Mouse (Mus musculus) neural tube, embryonic 13.5 days (tissue): ENCODE results near the gene Fez2. TPM values are rescaled to one million over a fixed set of nuclear protein-coding genes. Genes with fewer than 3 reads are reported as not detected.

ENCODE experiments used
- ATAC-seq: fragments of 200-750 bp; cut with Nextera tagmentation; 2 replicates; pipeline ENCODE4 v1.8.0; 2017; ENCODE audit warnings: low read depth, mild to moderate bottlenecking, moderate TSS enrichment, moderate library complexity
- H3K27ac ChIP-seq: fragments of 300-500 bp; sonication (generic); replicated peaks from 2 replicates; pipeline ENCODE4 v1.5.1; 2015; ENCODE audit warnings: moderate library complexity, mild to moderate bottlenecking, inconsistent platforms
- H3K27me3 ChIP-seq: fragments of 300-500 bp; sonication (generic); 2 replicates; pipeline ENCODE4 v1.6.1; 2015; ENCODE audit warnings: mild to moderate bottlenecking, inconsistent platforms
- H3K36me3 ChIP-seq: fragments of 300-500 bp; sonication (generic); 2 replicates; pipeline ENCODE4 v1.6.1; 2015; ENCODE audit warnings: mild to moderate bottlenecking, inconsistent platforms
- H3K4me1 ChIP-seq: fragments of 300-500 bp; sonication (generic); replicated peaks from 2 replicates; pipeline ENCODE4 v1.6.1; 2015; ENCODE audit warnings: inconsistent platforms
- H3K4me2 ChIP-seq: fragments of 300-500 bp; sonication (generic); 2 replicates; pipeline ENCODE4 v1.6.1; 2015; ENCODE audit warnings: inconsistent platforms, mild to moderate bottlenecking, moderate library complexity
- H3K4me3 ChIP-seq: fragments of 300-500 bp; sonication (generic); 2 replicates; pipeline ENCODE4 v1.5.1; 2015; ENCODE audit warnings: mild to moderate bottlenecking, inconsistent platforms
- H3K9ac ChIP-seq: fragments of 300-500 bp; sonication (generic); 2 replicates; pipeline ENCODE4 v1.6.1; 2015; ENCODE audit warnings: moderate library complexity, mild to moderate bottlenecking, inconsistent platforms
- H3K9me3 ChIP-seq: fragments of 300-500 bp; sonication (generic); 2 replicates; pipeline ENCODE4 v1.6.1; 2016; ENCODE audit warnings: inconsistent platforms
- WGBS: fragments of 180-500 bp; shearing (Covaris S2); methylation state at CpG from one replicate; pipeline ENCODE4 v1.1.7; 2015; 5-methylcytosine and 5-hydroxymethylcytosine counted together
- polyA plus RNA-seq: library from polyadenylated mRNA; unstranded; fragments of >200 nt; fragmentation: Nextera tagmentation; extraction: Ambion mirVana; gene quantifications from 2 replicates; pipeline ENCODE4 v1.2.1, GENCODE M21; 2015

Gene Fez2
- polyA plus RNA-seq, 1 experiment from 2014 or later: 57.3 TPM

- Histone ChIP-seq H3K36me3 (0 out of 2 replicates have a peak, but pooled peaks cover 3% of the 10 kb centered on the region), H3K9ac (no peak overlapping the region), H3K4me1 (peaks cover 20% of the 10 kb centered on the region; the same call in 1 of the 2 replicates), H3K27me3 (no peaks in the 10 kb centered on the region), H3K9me3 (no peaks in the 10 kb centered on the region), H3K27ac (no peak overlapping the region), H3K4me2 (no peak overlapping the region), H3K4me3 (no peak overlapping the region)
- WGBS: 82% methylated on average over 4 of the region's 4 CpGs
- ATAC-seq: no peak
Observed at GRCm38 (mm10) chr17:78327187-78327586, 90.8 kb downstream of the Fez2 start.

- Histone ChIP-seq H3K9ac (no peak overlapping the region), H3K36me3 (0 out of 2 replicates have a peak, but pooled peaks cover 3% of the 10 kb centered on the region), H3K4me2 (no peak overlapping the region), H3K4me3 (no peak overlapping the region), H3K9me3 (no peaks in the 10 kb centered on the region), H3K27ac (no peak overlapping the region), H3K27me3 (no peaks in the 10 kb centered on the region), H3K4me1 (peaks cover 20% of the 10 kb centered on the region; the same call in 1 of the 2 replicates)
- ATAC-seq: no peak
- WGBS: 90% methylated on average over 2 of the region's 2 CpGs
Observed at GRCm38 (mm10) chr17:78326381-78326780, 91.6 kb downstream of the Fez2 start.

- Histone ChIP-seq H3K9me3 (no peaks in the 10 kb centered on the region), H3K4me3 (no peak overlapping the region), H3K36me3 (0 out of 2 replicates have a peak, but pooled peaks cover 3% of the 10 kb centered on the region), H3K27ac (no peak overlapping the region), H3K4me1 (peaks cover 20% of the 10 kb centered on the region; the same call in 1 of the 2 replicates), H3K4me2 (no peak overlapping the region), H3K27me3 (no peaks in the 10 kb centered on the region), H3K9ac (no peak overlapping the region)
- WGBS: 61% methylated on average over 7 of the region's 7 CpGs
- no peak for ATAC-seq
Observed at GRCm38 (mm10) chr17:78325761-78326332, 92.1 kb downstream of the Fez2 start.

- 75% methylated on average over 18 of the region's 18 CpGs for WGBS
Observed at GRCm38 (mm10) chr17:78322369-78323335, 95.3 kb downstream of the Fez2 start.

GRCm38 (mm10) chr17:78321216-78321835 lies 96.6 kb downstream of the Fez2 start:
- no peaks in the 10 kb centered on the region for H3K9me3 ChIP-seq
- H3K27me3 ChIP-seq: no peaks in the 10 kb centered on the region
- H3K4me2 ChIP-seq: no peak overlapping the region
- ATAC-seq: no peak
- no peak overlapping the region for H3K4me3 ChIP-seq
- H3K27ac ChIP-seq: no peak overlapping the region
- H3K9ac ChIP-seq: no peak overlapping the region
- peaks cover 9% of the 10 kb centered on the region; the same call in 1 of the 2 replicates for H3K4me1 ChIP-seq
- 0 out of 2 replicates have a peak, but pooled peaks cover 5% of the 10 kb centered on the region for H3K36me3 ChIP-seq
- WGBS: 91% methylated on average over 11 of the region's 11 CpGs

More at GRCm38 (mm10) chr17:78322369-78323335, 95.3 kb downstream of the Fez2 start:
- no peaks in the 10 kb centered on the region for H3K9me3 ChIP-seq
- H3K9ac ChIP-seq: no peak overlapping the region
- H3K4me3 ChIP-seq: no peak overlapping the region
- H3K27ac ChIP-seq: no peak overlapping the region
- peaks cover 15% of the 10 kb centered on the region; the same call in 1 of the 2 replicates for H3K4me1 ChIP-seq
- no peak for ATAC-seq
- 0 out of 2 replicates have a peak, but pooled peaks cover 5% of the 10 kb centered on the region for H3K36me3 ChIP-seq
- H3K4me2 ChIP-seq: no peak overlapping the region
- H3K27me3 ChIP-seq: no peaks in the 10 kb centered on the region

Other genes with a start within 250 kb of the Fez2 start
- gene Crim1, start 217.9 kb downstream of the Fez2 start, polyA plus RNA-seq: 12.4 and 13.1 TPM in 2 replicates
- 13.2 and 16.9 TPM in 2 replicates for gene Vit, start 89.9 kb upstream of the Fez2 start, polyA plus RNA-seq